Mouse (Mus musculus): Measurements from ENCODE around the gene Gpd1l. TPM values are rescaled to one million over a fixed set of nuclear protein-coding genes. Genes with fewer than 3 reads are reported as not detected.

Gene Gpd1l
- polyA plus RNA-seq, 1 experiment: 3.8 TPM

GRCm38 (mm10) chr9:114956945-114957344 lies 23.2 kb upstream of the Gpd1l start:
- Histone ChIP-seq H3K27me3 (replicated peaks) (peaks cover 9% of the 10 kb centered on the region), H3K4me3 (replicated peaks) (no peak overlapping the region), H3K9me3 (peaks cover 27% of the 10 kb centered on the region), H3K36me3 (replicated peaks; ENCODE audit: low read length) (no peaks in the 10 kb centered on the region), H3K4me1 (no peaks in the 10 kb centered on the region)
- TF ChIP-seq GATA1 (IDR thresholded peaks at IDR 0.05; ENCODE audit: borderline replicate concordance, low read length): no peak
- no peak for TF ChIP-seq FLI1 (IDR thresholded peaks at IDR 0.05; ENCODE audit: low read length)

- H3K4me1 ChIP-seq: peaks cover 3% of the 10 kb centered on the region
- TF ChIP-seq FLI1 (IDR thresholded peaks at IDR 0.05; ENCODE audit: low read length) (no peak), GATA1 (IDR thresholded peaks at IDR 0.05; ENCODE audit: borderline replicate concordance, low read length) (no peak)
- H3K4me3 ChIP-seq (replicated peaks): no peak overlapping the region
- H3K9me3 ChIP-seq: peaks cover 20% of the 10 kb centered on the region
- no peaks in the 10 kb centered on the region for H3K36me3 ChIP-seq (replicated peaks; ENCODE audit: low read length)
- H3K27me3 ChIP-seq (replicated peaks): peaks cover 3% of the 10 kb centered on the region
Observed at GRCm38 (mm10) chr9:114955340-114955739, 21.6 kb upstream of the Gpd1l start.

- H3K4me3 ChIP-seq (replicated peaks): no peak overlapping the region
- H3K36me3 ChIP-seq (replicated peaks; ENCODE audit: low read length): no peaks in the 10 kb centered on the region
- H3K4me1 ChIP-seq: peaks cover 15% of the 10 kb centered on the region
- no peak for TF ChIP-seq GATA1 (IDR thresholded peaks at IDR 0.05; ENCODE audit: borderline replicate concordance, low read length)
- no peak for TF ChIP-seq FLI1 (IDR thresholded peaks at IDR 0.05; ENCODE audit: low read length)
- H3K27me3 ChIP-seq (replicated peaks): no peaks in the 10 kb centered on the region
- peaks cover 18% of the 10 kb centered on the region for H3K9me3 ChIP-seq
Observed at GRCm38 (mm10) chr9:114952866-114953265, 19.1 kb upstream of the Gpd1l start.

DNA sequence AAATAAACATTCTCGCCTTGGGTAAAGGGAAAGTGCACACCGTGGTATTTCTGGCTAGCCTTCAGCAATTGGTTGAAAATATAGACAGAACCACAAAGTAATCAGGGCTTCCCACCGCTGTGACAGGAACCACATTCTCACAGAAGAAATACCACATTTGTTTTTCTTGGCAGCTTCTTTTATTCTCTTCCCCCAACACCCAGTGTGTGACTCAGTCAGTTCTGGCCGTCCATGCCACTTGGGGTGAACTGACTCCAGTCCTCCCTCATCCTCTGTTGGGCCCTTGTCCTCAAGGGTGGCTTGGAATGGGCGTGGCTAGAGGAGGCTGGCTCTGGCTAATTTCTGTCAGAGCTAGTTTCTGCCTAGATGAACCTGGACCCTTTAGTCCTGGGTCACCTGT lies 14.6 kb upstream of the Gpd1l start:
- peaks cover 15% of the 10 kb centered on the region for H3K4me1 ChIP-seq
- H3K36me3 ChIP-seq (replicated peaks; ENCODE audit: low read length): no peaks in the 10 kb centered on the region
- H3K4me3 ChIP-seq (replicated peaks): no peak overlapping the region
- no peak for TF ChIP-seq FLI1 (IDR thresholded peaks at IDR 0.05; ENCODE audit: low read length)
- TF ChIP-seq GATA1 (IDR thresholded peaks at IDR 0.05; ENCODE audit: borderline replicate concordance, low read length): no peak
- H3K9me3 ChIP-seq: peaks cover 13% of the 10 kb centered on the region
- H3K27me3 ChIP-seq (replicated peaks): peaks cover 3% of the 10 kb centered on the region

GRCm38 (mm10) chr9:114945576-114945975 lies 11.8 kb upstream of the Gpd1l start:
- H3K9me3 ChIP-seq: peaks cover 30% of the 10 kb centered on the region
- H3K36me3 ChIP-seq (replicated peaks; ENCODE audit: low read length): no peaks in the 10 kb centered on the region
- H3K4me1 ChIP-seq: peaks cover 14% of the 10 kb centered on the region
- no peak for TF ChIP-seq FLI1 (IDR thresholded peaks at IDR 0.05; ENCODE audit: low read length)
- no peak for TF ChIP-seq GATA1 (IDR thresholded peaks at IDR 0.05; ENCODE audit: borderline replicate concordance, low read length)
- peaks cover 3% of the 10 kb centered on the region for H3K27me3 ChIP-seq (replicated peaks)
- no peak overlapping the region for H3K4me3 ChIP-seq (replicated peaks)

GRCm38 (mm10) chr9:114944642-114945041 lies 10.9 kb upstream of the Gpd1l start:
- TF ChIP-seq FLI1 (IDR thresholded peaks at IDR 0.05; ENCODE audit: low read length) (no peak), GATA1 (IDR thresholded peaks at IDR 0.05; ENCODE audit: borderline replicate concordance, low read length) (no peak)
- peaks cover 33% of the 10 kb centered on the region for H3K9me3 ChIP-seq
- H3K36me3 ChIP-seq (replicated peaks; ENCODE audit: low read length): no peaks in the 10 kb centered on the region
- peaks cover 3% of the 10 kb centered on the region for H3K27me3 ChIP-seq (replicated peaks)
- peaks cover 8% of the 10 kb centered on the region for H3K4me1 ChIP-seq
- no peak overlapping the region for H3K4me3 ChIP-seq (replicated peaks)

DNA sequence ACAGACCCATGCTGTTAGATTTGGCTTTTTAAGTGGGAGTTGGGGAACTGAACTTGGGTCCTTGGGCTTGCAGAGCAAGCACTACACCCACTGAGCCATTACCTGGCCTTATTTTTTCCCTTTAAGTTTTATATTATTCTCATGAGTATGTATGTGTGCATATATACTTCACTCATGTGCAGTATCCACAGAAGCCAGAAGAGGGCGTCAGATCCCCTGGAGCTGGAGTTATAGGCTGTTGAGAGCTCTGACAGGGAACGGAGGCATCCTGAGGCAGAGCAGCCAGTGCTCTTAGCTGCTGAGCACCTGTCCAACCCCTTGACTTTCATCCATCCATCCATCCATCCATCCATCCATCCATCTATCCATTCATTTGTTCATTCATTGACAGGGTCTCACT lies 2.9 kb upstream of the Gpd1l start:
- Histone ChIP-seq H3K36me3 (replicated peaks; ENCODE audit: low read length) (no peaks in the 10 kb centered on the region), H3K9me3 (peaks cover 22% of the 10 kb centered on the region), H3K27me3 (replicated peaks) (no peaks in the 10 kb centered on the region), H3K4me3 (replicated peaks) (no peak overlapping the region), H3K4me1 (peaks cover 21% of the 10 kb centered on the region)
- no peak for TF ChIP-seq GATA1 (IDR thresholded peaks at IDR 0.05; ENCODE audit: borderline replicate concordance, low read length)
- no peak for TF ChIP-seq FLI1 (IDR thresholded peaks at IDR 0.05; ENCODE audit: low read length)

- TF ChIP-seq GATA1 (IDR thresholded peaks at IDR 0.05; ENCODE audit: borderline replicate concordance, low read length) (no peak), FLI1 (IDR thresholded peaks at IDR 0.05; ENCODE audit: low read length) (no peak)
Observed at GRCm38 (mm10) chr9:114935321-114935720, 1.5 kb upstream of the Gpd1l start.

DNA sequence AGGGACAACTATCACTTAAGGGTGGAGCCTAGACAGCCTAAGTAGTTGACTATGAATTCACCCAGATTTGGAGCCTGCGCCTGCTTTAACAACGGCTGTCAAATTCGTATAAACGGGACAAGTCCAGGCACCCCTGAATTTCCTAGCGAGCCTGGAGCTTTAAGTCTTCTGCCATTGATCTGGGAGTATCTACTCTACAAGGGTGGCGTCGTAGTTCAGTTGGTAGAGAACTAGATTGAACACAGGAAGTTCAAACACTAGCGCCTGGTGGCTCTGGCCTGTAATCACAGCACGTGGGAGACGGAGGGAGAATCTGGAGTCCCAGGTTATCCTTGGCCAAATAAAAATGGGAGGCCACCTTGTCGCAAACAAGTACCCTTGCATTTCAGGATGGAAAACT lies 444 bp upstream of the Gpd1l start:
- no peaks in the 10 kb centered on the region for H3K27me3 ChIP-seq (replicated peaks)
- peaks cover 28% of the 10 kb centered on the region for H3K4me1 ChIP-seq
- H3K4me3 ChIP-seq (replicated peaks): peak overlapping the region; percentile 99
- peaks cover 8% of the 10 kb centered on the region for H3K9me3 ChIP-seq
- TF ChIP-seq GATA1 (IDR thresholded peaks at IDR 0.05; ENCODE audit: borderline replicate concordance, low read length) (no peak), FLI1 (IDR thresholded peaks at IDR 0.05; ENCODE audit: low read length) (no peak)
- H3K36me3 ChIP-seq (replicated peaks; ENCODE audit: low read length): no peaks in the 10 kb centered on the region

More at GRCm38 (mm10) chr9:114935321-114935720, 1.5 kb upstream of the Gpd1l start:
- Histone ChIP-seq H3K9me3 (peaks cover 8% of the 10 kb centered on the region), H3K4me3 (replicated peaks) (no peak overlapping the region), H3K36me3 (replicated peaks; ENCODE audit: low read length) (no peaks in the 10 kb centered on the region), H3K4me1 (peaks cover 28% of the 10 kb centered on the region), H3K27me3 (replicated peaks) (no peaks in the 10 kb centered on the region)

GRCm38 (mm10) chr9:114933037-114933722 lies 607 bp downstream of the Gpd1l start:
- Histone ChIP-seq H3K9me3 (0 out of 2 replicates have a peak, but pooled peaks cover 4% of the 10 kb centered on the region), H3K4me3 (replicated peaks) (peak overlapping the region; percentile 99), H3K36me3 (replicated peaks; ENCODE audit: low read length) (no peaks in the 10 kb centered on the region), H3K27me3 (replicated peaks) (no peaks in the 10 kb centered on the region), H3K4me1 (peaks cover 33% of the 10 kb centered on the region)
- no peak for TF ChIP-seq FLI1 (IDR thresholded peaks at IDR 0.05; ENCODE audit: low read length)
- TF ChIP-seq GATA1 (IDR thresholded peaks at IDR 0.05; ENCODE audit: borderline replicate concordance, low read length): no peak
